Mouse (Mus musculus): Measurements from ENCODE around the gene Mall. TPM values are rescaled to one million over a fixed set of nuclear protein-coding genes. Genes with fewer than 3 reads are reported as not detected.

Mall gene
- total and polyA plus RNA-seq, 2 experiments from 2014 or later = 0.34 to 1.3 TPM

GRCm38 (mm10) chr2:127730301-127730997, 717 bp upstream of the Mall start:
- H3K4me2 ChIP-seq (ENCODE audit: low read depth) = no peak overlapping the region
- no peaks in the 10 kb centered on the region for H3K4me1 ChIP-seq (ENCODE audit: insufficient read depth)
- 59% methylated on average over 7 of the region's 7 CpGs for WGBS
- no peak overlapping the region for H3K27ac ChIP-seq (ENCODE audit: low read depth, low read length)
- H3K27me3 ChIP-seq (ENCODE audit: insufficient read depth, low read length) = peaks cover 5% of the 10 kb centered on the region
- H3K4me3 ChIP-seq (ENCODE audit: low read depth, low read length) = no peak overlapping the region
- H3K9me3 ChIP-seq (ENCODE audit: low read length) = no peaks in the 10 kb centered on the region
- no peak overlapping the region for H3K9ac ChIP-seq
- DNase-seq (no peak), ATAC-seq (no peak)
- no peak for TF ChIP-seq CTCF (IDR thresholded peaks at IDR 0.05; ENCODE audit: low read depth)
- no peaks in the 10 kb centered on the region for H3K36me3 ChIP-seq (ENCODE audit: insufficient read depth)

DNA sequence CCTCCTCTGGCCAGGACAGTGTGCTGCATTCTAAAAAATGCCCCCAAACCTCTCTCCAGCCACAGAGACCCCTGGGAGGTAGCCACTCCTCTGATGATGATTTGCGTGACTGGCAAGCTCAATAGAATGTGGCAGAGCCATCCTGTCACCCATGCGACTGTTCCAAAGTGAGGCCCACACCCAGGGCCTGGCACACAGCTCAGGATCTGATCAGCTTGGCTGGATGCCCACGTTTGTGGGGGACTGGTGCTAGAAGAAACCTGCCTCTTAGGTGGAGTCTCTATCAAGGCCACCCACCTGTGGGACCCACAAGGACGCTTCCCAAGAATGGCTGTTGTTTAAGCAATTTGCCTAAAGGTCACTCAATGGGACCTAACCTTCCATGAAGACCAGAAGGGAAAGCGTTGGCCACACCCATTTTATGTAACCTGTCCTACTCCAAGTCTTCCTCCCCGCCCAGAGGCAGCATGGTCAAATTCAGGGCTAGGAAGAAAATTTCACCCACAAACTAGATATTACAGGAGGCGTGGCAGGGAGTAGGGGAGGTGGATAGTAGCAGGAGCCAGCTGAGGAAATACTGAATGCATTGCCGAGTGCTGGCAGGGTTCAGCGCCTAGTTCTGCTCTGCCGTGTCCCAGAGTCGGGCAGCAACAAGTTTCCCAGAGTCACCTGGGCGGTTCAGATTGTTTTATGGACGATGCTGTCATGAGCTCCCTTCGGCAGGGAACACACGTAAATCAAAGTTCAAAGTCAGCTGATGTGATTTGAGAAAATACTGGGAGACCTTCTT, 876 bp downstream of the Mall start:
- H3K4me3 ChIP-seq (ENCODE audit: low read depth, low read length) = no peak overlapping the region
- peaks cover 5% of the 10 kb centered on the region for H3K27me3 ChIP-seq (ENCODE audit: insufficient read depth, low read length)
- TF ChIP-seq CTCF (IDR thresholded peaks at IDR 0.05; ENCODE audit: low read depth) = no peak
- no peaks in the 10 kb centered on the region for H3K4me1 ChIP-seq (ENCODE audit: insufficient read depth)
- no peaks in the 10 kb centered on the region for H3K9me3 ChIP-seq (ENCODE audit: low read length)
- no peak overlapping the region for H3K9ac ChIP-seq
- WGBS = 39% methylated on average over 15 of the region's 15 CpGs
- DNase-seq = no peak
- no peak overlapping the region for H3K27ac ChIP-seq (ENCODE audit: low read depth, low read length)
- ATAC-seq = no peak
- no peaks in the 10 kb centered on the region for H3K36me3 ChIP-seq (ENCODE audit: insufficient read depth)
- no peak overlapping the region for H3K4me2 ChIP-seq (ENCODE audit: low read depth)

DNA sequence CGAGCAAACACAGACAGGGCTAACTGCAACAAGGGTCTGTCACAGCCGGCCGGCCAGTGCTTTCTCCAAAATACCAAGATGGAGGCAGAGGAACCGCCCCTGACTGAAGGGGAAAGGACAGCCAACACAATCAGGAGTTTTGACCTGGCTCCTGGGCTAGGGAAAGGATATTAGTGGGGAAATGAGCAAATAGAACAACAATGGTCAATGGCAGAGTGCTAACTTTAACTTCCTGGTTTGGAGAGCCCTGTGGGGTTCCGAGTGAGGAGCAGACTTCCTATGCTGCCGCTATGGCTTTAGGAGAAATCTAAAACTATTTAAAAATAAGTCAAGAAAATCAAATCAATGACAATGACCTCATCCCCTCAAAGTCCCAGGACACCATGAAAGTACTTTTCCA, 1.6 kb downstream of the Mall start:
- H3K27ac ChIP-seq (ENCODE audit: low read depth, low read length) = no peak overlapping the region
- peaks cover 5% of the 10 kb centered on the region for H3K27me3 ChIP-seq (ENCODE audit: insufficient read depth, low read length)
- 82% methylated on average over 6 of the region's 6 CpGs for WGBS
- ATAC-seq (no peak), DNase-seq (no peak)
- no peak overlapping the region for H3K4me3 ChIP-seq (ENCODE audit: low read depth, low read length)
- H3K4me2 ChIP-seq (ENCODE audit: low read depth) = no peak overlapping the region
- no peaks in the 10 kb centered on the region for H3K9me3 ChIP-seq (ENCODE audit: low read length)
- TF ChIP-seq CTCF (IDR thresholded peaks at IDR 0.05; ENCODE audit: low read depth) = no peak
- no peaks in the 10 kb centered on the region for H3K4me1 ChIP-seq (ENCODE audit: insufficient read depth)
- H3K9ac ChIP-seq = no peak overlapping the region
- no peaks in the 10 kb centered on the region for H3K36me3 ChIP-seq (ENCODE audit: insufficient read depth)

- WGBS = 73% methylated on average over 4 of the region's 4 CpGs
- H3K4me1 ChIP-seq (ENCODE audit: insufficient read depth) = no peaks in the 10 kb centered on the region
- no peaks in the 10 kb centered on the region for H3K27me3 ChIP-seq (ENCODE audit: insufficient read depth, low read length)
- no peak overlapping the region for H3K4me3 ChIP-seq (ENCODE audit: low read depth, low read length)
- no peaks in the 10 kb centered on the region for H3K36me3 ChIP-seq (ENCODE audit: insufficient read depth)
- H3K4me2 ChIP-seq (ENCODE audit: low read depth) = no peak overlapping the region
- H3K9me3 ChIP-seq (ENCODE audit: low read length) = no peaks in the 10 kb centered on the region
- no peak for TF ChIP-seq CTCF (IDR thresholded peaks at IDR 0.05; ENCODE audit: low read depth)
- ATAC-seq (no peak), DNase-seq (no peak)
- no peak overlapping the region for H3K9ac ChIP-seq
- H3K27ac ChIP-seq (ENCODE audit: low read depth, low read length) = no peak overlapping the region
Observed at GRCm38 (mm10) chr2:127723193-127723592, 6.5 kb downstream of the Mall start.

- H3K27ac ChIP-seq (ENCODE audit: low read depth, low read length) = no peak overlapping the region
- ATAC-seq = peak; percentile 60
Observed at GRCm38 (mm10) chr2:127722176-127722892, 7.4 kb downstream of the Mall start.

GRCm38 (mm10) chr2:127718839-127719468, 10.8 kb downstream of the Mall start:
- no peaks in the 10 kb centered on the region for H3K4me1 ChIP-seq (ENCODE audit: insufficient read depth)
- TF ChIP-seq CTCF (IDR thresholded peaks at IDR 0.05; ENCODE audit: low read depth) = no peak
- no peaks in the 10 kb centered on the region for H3K27me3 ChIP-seq (ENCODE audit: insufficient read depth, low read length)
- H3K9ac ChIP-seq = no peak overlapping the region
- no peaks in the 10 kb centered on the region for H3K36me3 ChIP-seq (ENCODE audit: insufficient read depth)
- DNase-seq (no peak), ATAC-seq (no peak)
- no peak overlapping the region for H3K4me2 ChIP-seq (ENCODE audit: low read depth)
- no peaks in the 10 kb centered on the region for H3K9me3 ChIP-seq (ENCODE audit: low read length)
- H3K4me3 ChIP-seq (ENCODE audit: low read depth, low read length) = no peak overlapping the region
- 66% methylated on average over 8 of the region's 8 CpGs for WGBS
- no peak overlapping the region for H3K27ac ChIP-seq (ENCODE audit: low read depth, low read length)

More at GRCm38 (mm10) chr2:127722176-127722892, 7.4 kb downstream of the Mall start:
- no peaks in the 10 kb centered on the region for H3K4me1 ChIP-seq (ENCODE audit: insufficient read depth)
- no peaks in the 10 kb centered on the region for H3K36me3 ChIP-seq (ENCODE audit: insufficient read depth)
- no peak overlapping the region for H3K4me3 ChIP-seq (ENCODE audit: low read depth, low read length)
- H3K9me3 ChIP-seq (ENCODE audit: low read length) = no peaks in the 10 kb centered on the region
- H3K9ac ChIP-seq = no peak overlapping the region
- no peaks in the 10 kb centered on the region for H3K27me3 ChIP-seq (ENCODE audit: insufficient read depth, low read length)
- WGBS = 50% methylated on average over 7 of the region's 7 CpGs
- no peak for TF ChIP-seq CTCF (IDR thresholded peaks at IDR 0.05; ENCODE audit: low read depth)
- peak; percentile 43 for DNase-seq
- no peak overlapping the region for H3K4me2 ChIP-seq (ENCODE audit: low read depth)
